ENCODE assay signal across 8 mouse cellular contexts in genomic region chr11:117655292-117656076, GRCm38 (mm10). TPM values are rescaled to one million over a fixed set of nuclear protein-coding genes. Genes with fewer than 3 reads are reported as not detected.
DNase-seq lines count a peak whose midpoint lies in the region; ATAC-seq and TF ChIP-seq lines count a peak whose summit lies in the region.

No protein-coding gene starts in this region.

- peak overlapping the region; percentile 98 for H3K27ac ChIP-seq in embryonic facial prominence, embryonic 12.5 days
- H3K27ac ChIP-seq in limb, embryonic 14.5 days (replicated peaks; ENCODE audit: low read depth, low read length): peak overlapping the region; percentile 94
- peak overlapping the region; percentile 99 for H3K27ac ChIP-seq in midbrain, postnatal 0 days (ENCODE audit: low read depth, low read length)
- peak overlapping the region; percentile 90 for H3K27ac ChIP-seq in stomach, embryonic 14.5 days (ENCODE audit: low read length)

- 0 out of 2 replicates have a peak, but pooled peaks cover 3% of the 10 kb centered on the region for H3K27me3 ChIP-seq in embryonic facial prominence, embryonic 12.5 days
- no peaks in the 10 kb centered on the region for H3K27me3 ChIP-seq in limb, embryonic 14.5 days (ENCODE audit: control insufficient read depth, insufficient read depth, low read length)
- H3K27me3 ChIP-seq in midbrain, postnatal 0 days (ENCODE audit: insufficient read depth, low read length): no peaks in the 10 kb centered on the region
- no peaks in the 10 kb centered on the region for H3K27me3 ChIP-seq in stomach, embryonic 14.5 days (ENCODE audit: control insufficient read depth, insufficient read depth, low read length)

- under 1% methylated on average over 80 of the region's 80 CpGs for WGBS in embryonic facial prominence, embryonic 12.5 days
- under 1% methylated on average over 61 of the region's 80 CpGs for WGBS in limb, embryonic 14.5 days
- under 1% methylated on average over 72 of the region's 80 CpGs for WGBS in midbrain, postnatal 0 days
- WGBS in stomach, embryonic 14.5 days: under 1% methylated on average over 62 of the region's 80 CpGs

- H3K36me3 ChIP-seq in embryonic facial prominence, embryonic 12.5 days: no peaks in the 10 kb centered on the region
- H3K36me3 ChIP-seq in limb, embryonic 14.5 days (ENCODE audit: control insufficient read depth, insufficient read depth, low read length): no peaks in the 10 kb centered on the region
- no peaks in the 10 kb centered on the region for H3K36me3 ChIP-seq in midbrain, postnatal 0 days (ENCODE audit: insufficient read depth, low read length)
- H3K36me3 ChIP-seq in stomach, embryonic 14.5 days (ENCODE audit: control insufficient read depth, insufficient read depth, low read length): no peaks in the 10 kb centered on the region

- DNase-seq in 3134 (ENCODE audit: extremely low read depth, insufficient read length, low spot score): peak; percentile 72
- DNase-seq in adrenal gland, postnatal 25 days: peak; percentile 52
- peak; percentile 39 to 72 for DNase-seq in heart, adult 18-20 months
- peak; percentile 25 to 30 for DNase-seq in kidney, adult 8-10 months
- peak; percentile 41 for DNase-seq in limb, embryonic 14.5 days (ENCODE audit: low spot score)
- DNase-seq in midbrain, postnatal 0 days (ENCODE audit: low spot score): peak; percentile 57

- H3K4me1 ChIP-seq in embryonic facial prominence, embryonic 12.5 days: peaks cover 37% of the 10 kb centered on the region
- peaks cover 33% of the 10 kb centered on the region for H3K4me1 ChIP-seq in limb, embryonic 14.5 days (ENCODE audit: control insufficient read depth, insufficient read depth, low read length)
- H3K4me1 ChIP-seq in midbrain, postnatal 0 days (ENCODE audit: insufficient read depth, low read length): peaks cover 17% of the 10 kb centered on the region; the same call in 1 of the 2 replicates
- peaks cover 22% of the 10 kb centered on the region for H3K4me1 ChIP-seq in stomach, embryonic 14.5 days (ENCODE audit: control insufficient read depth, insufficient read depth, low read length)

- ATAC-seq in embryonic facial prominence, embryonic 12.5 days (ENCODE audit: insufficient number of reproducible peaks, insufficient read depth, low FRiP score, low TSS enrichment): no peak
- no peak for ATAC-seq in limb, embryonic 14.5 days (ENCODE audit: low FRiP score, low read depth)
- ATAC-seq in midbrain, postnatal 0 days (ENCODE audit: low FRiP score): no peak
- peak; percentile 0; the same call in 1 of the 2 replicates for ATAC-seq in stomach, embryonic 14.5 days (ENCODE audit: insufficient number of reproducible peaks, insufficient read depth, low FRiP score, low read depth)

- peak overlapping the region; percentile 83 for H3K4me2 ChIP-seq in embryonic facial prominence, embryonic 12.5 days (replicated peaks)
- peak overlapping the region; percentile 85 for H3K4me2 ChIP-seq in limb, embryonic 14.5 days (replicated peaks; ENCODE audit: low read depth, low read length, severe bottlenecking)
- peak overlapping the region; percentile 67 for H3K4me2 ChIP-seq in midbrain, postnatal 0 days (ENCODE audit: low read depth, low read length, poor library complexity, severe bottlenecking)
- H3K4me2 ChIP-seq in stomach, embryonic 14.5 days (replicated peaks; ENCODE audit: low read depth, low read length): peak overlapping the region; percentile 74

- TF ChIP-seq CTCF in midbrain, postnatal 0 days (IDR thresholded peaks at IDR 0.05): peak; percentile 48

- H3K9me3 ChIP-seq in embryonic facial prominence, embryonic 12.5 days: no peaks in the 10 kb centered on the region
- no peaks in the 10 kb centered on the region for H3K9me3 ChIP-seq in limb, embryonic 14.5 days (ENCODE audit: control insufficient read depth, low read length)
- H3K9me3 ChIP-seq in midbrain, postnatal 0 days (ENCODE audit: low read length): no peaks in the 10 kb centered on the region
- H3K9me3 ChIP-seq in stomach, embryonic 14.5 days (ENCODE audit: control insufficient read depth, low read depth, low read length): no peaks in the 10 kb centered on the region

- peak overlapping the region; percentile 94 for H3K4me3 ChIP-seq in embryonic facial prominence, embryonic 12.5 days
- H3K4me3 ChIP-seq in limb, embryonic 14.5 days (replicated peaks; ENCODE audit: low read length): peak overlapping the region; percentile 90
- peak overlapping the region; percentile 89 for H3K4me3 ChIP-seq in midbrain, postnatal 0 days (ENCODE audit: low read depth, low read length)
- H3K4me3 ChIP-seq in stomach, embryonic 14.5 days (ENCODE audit: low read depth, low read length): peak overlapping the region; percentile 82

- peak overlapping the region; percentile 99 for H3K9ac ChIP-seq in embryonic facial prominence, embryonic 12.5 days
- H3K9ac ChIP-seq in limb, embryonic 14.5 days (ENCODE audit: low read depth, low read length, severe bottlenecking): peak overlapping the region; percentile 98
- peak overlapping the region; percentile 98 for H3K9ac ChIP-seq in midbrain, postnatal 0 days (replicated peaks; ENCODE audit: low read length, poor library complexity, severe bottlenecking)
- H3K9ac ChIP-seq in stomach, embryonic 14.5 days (replicated peaks; ENCODE audit: low read depth, low read length): peak overlapping the region; percentile 96

- TF ChIP-seq POLR2A in limb, embryonic 14.5 days (IDR thresholded peaks at IDR 0.05; ENCODE audit: borderline replicate concordance, extremely low read depth, insufficient read depth, insufficient read length): 0 out of 2 replicates have a peak, but pooled peaks have one; percentile 25

RNA-seq across cellular contexts. Expression of gene Tnrc6c, which starts 1.4 kb away (rescaled TPM):
- 24.1 and 29.4 TPM in 2 replicates for total RNA-seq in adrenal gland, postnatal 25 days (2021)
- 23.9 and 26.1 TPM in 2 replicates for polyA plus RNA-seq in embryonic facial prominence, embryonic 12.5 days (2016; fragmentation: Nextera tagmentation; extraction: Ambion mirVana)
- 10 to 100 TPM; 28.1 to 32.0 TPM for total RNA-seq in heart, adult 18-20 months (2021)
- polyA plus RNA-seq in limb, embryonic 14.5 days (2012; rRNA removed): 34.7 and 43.7 TPM in 2 replicates
- polyA plus RNA-seq in limb, embryonic 14.5 days (2014; fragmentation: Nextera tagmentation; extraction: Ambion mirVana): 18.1 and 21.1 TPM in 2 replicates
- 78.4 and 79.8 TPM in 2 replicates for total RNA-seq in midbrain, postnatal 0 days (2014; rRNA removed)
- 22.8 and 26.5 TPM in 2 replicates for polyA plus RNA-seq in midbrain, postnatal 0 days (2015; fragmentation: Nextera tagmentation; extraction: Ambion mirVana)
- polyA plus RNA-seq in stomach, embryonic 14.5 days (2014; fragmentation: Nextera tagmentation; extraction: Ambion mirVana): 15.5 TPM in 2 replicates
